Mouse (Mus musculus) hindbrain, embryonic 14.5 days (tissue): ENCODE measurements at regions not wholly inside any gene's neighbourhood (a gene's known extent, or its start where the extent isn't known, plus 50 kb on each side); places are given as distances from the start of the nearest gene placed in this dataset.
"Not testable (repeated sequence)": the region's sequence is repeated elsewhere in the genome, so short reads cannot be mapped to it uniquely, and the experiment has no call there.

Experiments
- ATAC-seq: fragments of 200-750 bp; cut with Nextera tagmentation; 2 replicates; pipeline ENCODE4 v1.8.0; 2017; ENCODE audit warnings: moderate number of reproducible peaks, mild to moderate bottlenecking, moderate TSS enrichment, moderate library complexity; ENCODE audit not compliant: low FRiP score
- DNase-seq: peaks from one replicate; pipeline ENCODE4 v3.0.0-alpha.2; 2015; ENCODE audit warnings: low spot score
- H3K27ac ChIP-seq: fragments of 300-500 bp; sonication (generic); 2 replicates; pipeline ENCODE4 v1.5.1; 2014; ENCODE audit warnings: mild to moderate bottlenecking, moderate library complexity
- H3K27me3 ChIP-seq: fragments of 300-500 bp; sonication (generic); 2 replicates; pipeline ENCODE4 v1.6.1; 2014; ENCODE audit warnings: mild to moderate bottlenecking, low read length, mixed read lengths; ENCODE audit not compliant: control insufficient read depth, insufficient read depth
- H3K36me3 ChIP-seq: fragments of 300-500 bp; sonication (generic); replicated peaks from 2 replicates; pipeline ENCODE4 v1.6.1; 2014; ENCODE audit not compliant: control insufficient read depth, insufficient read depth
- H3K4me1 ChIP-seq: fragments of 300-500 bp; sonication (generic); replicated peaks from 2 replicates; pipeline ENCODE4 v1.6.1; 2014; ENCODE audit warnings: antibody characterized with exemption, low read length, mixed read lengths; ENCODE audit not compliant: control insufficient read depth, insufficient read depth
- H3K4me2 ChIP-seq: fragments of 300-500 bp; sonication (generic); replicated peaks from 2 replicates; pipeline ENCODE4 v1.6.1; 2014; ENCODE audit warnings: mild to moderate bottlenecking, moderate library complexity
- H3K4me3 ChIP-seq: fragments of 300-500 bp; sonication (generic); replicated peaks from 2 replicates; pipeline ENCODE4 v1.5.1; 2014; ENCODE audit warnings: mild to moderate bottlenecking, low read length
- H3K9ac ChIP-seq: fragments of 300-500 bp; sonication (generic); 2 replicates; pipeline ENCODE4 v1.6.1; 2014
- H3K9me3 ChIP-seq: fragments of 300-500 bp; sonication (generic); 2 replicates; pipeline ENCODE4 v1.6.1; 2016; ENCODE audit warnings: low read length; ENCODE audit not compliant: control insufficient read depth
- WGBS: fragments of 180-500 bp; shearing (Covaris S2); extraction: QIAGEN DNeasy Blood & Tissue Kit; methylation state at CpG from one replicate; pipeline ENCODE4 v1.1.7; 2014; 5-methylcytosine and 5-hydroxymethylcytosine counted together

DNA sequence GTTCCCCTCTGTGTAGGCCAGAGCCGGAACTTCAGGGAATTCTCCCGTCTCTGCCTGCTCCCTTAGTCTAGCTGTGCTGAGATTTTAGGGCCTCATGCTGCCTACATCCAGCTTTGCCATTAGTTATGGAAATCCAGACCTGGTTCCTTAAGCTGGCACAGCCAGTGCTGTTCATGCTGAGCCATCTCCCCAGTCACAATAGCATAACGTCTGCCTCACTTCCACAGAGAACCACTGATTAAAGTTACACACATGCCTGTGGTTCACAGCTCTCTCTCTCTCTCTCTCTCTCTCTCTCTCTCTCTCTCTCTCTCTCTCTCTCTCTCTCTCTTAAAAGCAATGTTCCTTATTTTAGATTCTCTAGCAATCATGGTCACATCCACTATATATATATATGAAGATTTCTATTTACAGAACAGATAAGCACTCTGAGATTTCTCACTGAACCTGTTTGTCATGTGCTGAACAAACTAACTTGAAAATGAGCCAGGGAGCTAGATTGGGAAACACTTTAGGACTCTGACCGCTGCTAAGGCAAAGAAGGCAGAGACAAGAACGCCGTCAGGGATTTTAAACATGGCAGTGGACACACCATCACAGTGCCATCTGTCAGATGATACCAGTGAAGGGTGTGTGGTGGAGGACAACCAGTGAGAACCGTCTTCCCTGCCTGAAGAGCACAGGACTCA lies 584.9 kb downstream of the Pdcd6ip start:
- 81% methylated on average over 7 of the region's 7 CpGs for WGBS
- ATAC-seq, result no peak

DNA sequence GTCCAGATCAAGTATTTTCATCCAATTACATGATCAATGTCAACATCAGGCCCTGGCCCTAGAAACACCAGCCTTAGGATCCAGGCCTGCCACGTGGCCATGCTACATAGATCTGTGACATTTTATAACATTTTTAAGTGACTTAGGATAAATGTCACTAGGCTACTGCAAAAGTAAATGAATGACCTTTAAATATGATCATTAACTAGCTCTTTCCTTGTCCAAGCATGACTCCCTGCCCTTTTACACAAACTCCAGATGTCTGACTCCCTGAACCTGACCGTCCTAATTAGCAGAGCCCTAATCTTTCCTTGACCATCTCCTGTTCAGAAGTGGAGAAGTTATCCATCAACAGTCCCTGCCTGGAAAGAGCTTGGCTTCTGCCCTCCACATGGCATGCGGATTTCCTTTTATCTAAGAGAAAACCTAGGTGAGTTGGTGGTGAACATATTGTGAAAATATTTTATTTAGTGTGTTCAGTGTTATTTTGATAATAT lies 585.8 kb downstream of the Pdcd6ip start:
- H3K9me3 ChIP-seq, result no peaks in the 10 kb centered on the region
- no peak overlapping the region for H3K9ac ChIP-seq
- no peaks in the 10 kb centered on the region for H3K4me1 ChIP-seq
- DNase-seq (no peak), ATAC-seq (no peak)
- H3K4me2 ChIP-seq, result no peak overlapping the region
- no peak overlapping the region for H3K27ac ChIP-seq
- no peaks in the 10 kb centered on the region for H3K27me3 ChIP-seq
- H3K4me3 ChIP-seq, result no peak overlapping the region
- H3K36me3 ChIP-seq, result no peaks in the 10 kb centered on the region
- WGBS, result 86% methylated on average over 3 of the region's 3 CpGs

More for the DNA sequence above, 584.9 kb downstream of the Pdcd6ip start:
- H3K27me3 ChIP-seq, result no peaks in the 10 kb centered on the region
- no peak for DNase-seq
- no peak overlapping the region for H3K4me3 ChIP-seq
- no peak overlapping the region for H3K4me2 ChIP-seq
- no peak overlapping the region for H3K9ac ChIP-seq
- H3K27ac ChIP-seq, result no peak overlapping the region
- no peaks in the 10 kb centered on the region for H3K36me3 ChIP-seq
- no peaks in the 10 kb centered on the region for H3K4me1 ChIP-seq
- H3K9me3 ChIP-seq, result no peaks in the 10 kb centered on the region

DNA sequence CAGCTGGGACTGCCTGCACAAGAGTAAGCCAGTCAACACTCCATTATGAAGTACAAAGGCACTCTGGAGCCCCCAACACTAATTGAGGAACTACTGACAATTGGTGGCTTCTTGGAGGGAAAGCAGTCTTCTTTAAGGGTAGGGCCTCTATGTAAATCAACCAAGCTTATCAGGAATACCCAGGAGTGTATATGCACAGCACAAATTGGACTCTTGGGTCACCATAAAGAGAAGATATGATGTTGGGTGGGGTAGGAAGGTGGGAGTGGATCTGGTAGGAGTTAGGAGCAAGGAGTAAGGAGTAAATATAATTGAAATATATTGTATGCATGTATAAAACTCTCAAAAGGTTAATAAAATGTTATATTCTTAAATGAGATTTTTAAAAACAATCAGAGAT lies 587.7 kb downstream of the Pdcd6ip start:
- no peak overlapping the region for H3K27ac ChIP-seq
- ATAC-seq (no peak), DNase-seq (no peak)
- H3K36me3 ChIP-seq, result no peaks in the 10 kb centered on the region
- no peaks in the 10 kb centered on the region for H3K4me1 ChIP-seq
- H3K27me3 ChIP-seq, result no peaks in the 10 kb centered on the region
- no peak overlapping the region for H3K4me2 ChIP-seq
- H3K4me3 ChIP-seq, result no peak overlapping the region
- H3K9me3 ChIP-seq, result no peaks in the 10 kb centered on the region
- H3K9ac ChIP-seq, result no peak overlapping the region

DNA sequence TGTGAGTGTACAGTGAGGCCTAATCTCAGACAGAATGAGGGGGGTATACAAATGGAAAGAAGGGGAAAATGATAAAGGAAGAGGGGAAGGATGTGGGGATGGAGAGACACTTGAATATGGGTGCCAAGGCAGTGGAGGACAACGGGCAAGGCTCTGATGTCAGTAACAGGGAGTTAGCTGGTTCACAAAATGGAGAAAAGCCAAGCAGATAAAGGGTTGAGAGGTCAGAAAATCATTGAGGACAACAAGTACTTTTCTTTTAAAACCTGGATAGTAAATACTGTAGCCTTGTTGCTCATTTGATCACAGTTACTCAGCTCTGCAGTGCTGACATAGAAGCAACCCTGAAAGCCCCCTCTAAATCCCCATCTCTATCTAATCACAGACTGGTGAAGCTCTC lies 588.3 kb downstream of the Pdcd6ip start:
- Histone ChIP-seq H3K4me2 (no peak overlapping the region), H3K4me3 (no peak overlapping the region), H3K27ac (no peak overlapping the region), H3K4me1 (no peaks in the 10 kb centered on the region), H3K27me3 (no peaks in the 10 kb centered on the region), H3K9me3 (no peaks in the 10 kb centered on the region), H3K36me3 (no peaks in the 10 kb centered on the region), H3K9ac (no peak overlapping the region)
- 94% methylated on average over 1 of the region's 1 CpGs for WGBS
- DNase-seq, result no peak
- ATAC-seq, result no peak

DNA sequence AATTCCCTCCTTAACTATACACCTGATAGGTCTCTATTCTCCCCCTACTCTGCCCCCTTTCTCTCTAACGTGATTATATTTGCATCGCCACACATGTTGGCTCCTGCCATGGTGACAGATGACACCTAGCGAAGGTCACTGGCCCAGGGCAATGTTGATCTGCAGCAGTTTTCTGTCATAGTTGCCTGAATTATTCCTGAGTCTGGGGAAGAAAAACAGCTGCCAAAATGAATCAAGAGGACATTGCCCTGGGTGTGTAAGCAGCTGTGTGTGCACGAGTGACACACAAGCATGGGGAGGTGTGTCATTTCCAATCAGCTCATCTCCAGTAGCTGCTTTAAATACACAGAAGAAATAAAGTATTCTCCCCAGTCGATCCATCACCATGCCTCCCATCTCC lies 592.5 kb downstream of the Pdcd6ip start:
- ATAC-seq (no peak), DNase-seq (no peak)
- no peaks in the 10 kb centered on the region for H3K36me3 ChIP-seq
- no peaks in the 10 kb centered on the region for H3K4me1 ChIP-seq
- no peak overlapping the region for H3K4me2 ChIP-seq
- no peak overlapping the region for H3K9ac ChIP-seq
- no peaks in the 10 kb centered on the region for H3K9me3 ChIP-seq
- 57% methylated on average over 5 of the region's 5 CpGs for WGBS
- no peak overlapping the region for H3K4me3 ChIP-seq
- H3K27me3 ChIP-seq, result no peaks in the 10 kb centered on the region
- H3K27ac ChIP-seq, result no peak overlapping the region

DNA sequence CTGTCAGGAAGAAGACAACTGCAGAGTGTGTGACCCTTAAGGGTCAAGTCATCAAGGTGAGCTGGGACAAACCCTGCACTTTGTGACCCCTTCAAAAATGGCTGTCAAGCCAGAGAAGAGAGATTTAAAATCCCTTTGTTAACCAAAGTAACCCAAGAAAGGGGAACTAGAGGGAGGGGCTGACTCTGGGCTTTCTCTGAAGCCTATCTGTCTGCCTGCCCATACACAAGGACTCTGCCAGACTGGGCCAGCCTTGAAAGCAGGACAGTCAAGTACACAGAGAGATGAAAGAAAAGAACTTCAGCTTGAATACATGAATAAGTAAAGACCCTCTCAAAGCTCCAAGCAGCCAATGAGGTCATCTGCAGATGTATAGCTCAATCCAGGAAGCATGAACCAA lies 595.3 kb downstream of the Pdcd6ip start:
- no peak for ATAC-seq
- H3K4me1 ChIP-seq, result no peaks in the 10 kb centered on the region

DNA sequence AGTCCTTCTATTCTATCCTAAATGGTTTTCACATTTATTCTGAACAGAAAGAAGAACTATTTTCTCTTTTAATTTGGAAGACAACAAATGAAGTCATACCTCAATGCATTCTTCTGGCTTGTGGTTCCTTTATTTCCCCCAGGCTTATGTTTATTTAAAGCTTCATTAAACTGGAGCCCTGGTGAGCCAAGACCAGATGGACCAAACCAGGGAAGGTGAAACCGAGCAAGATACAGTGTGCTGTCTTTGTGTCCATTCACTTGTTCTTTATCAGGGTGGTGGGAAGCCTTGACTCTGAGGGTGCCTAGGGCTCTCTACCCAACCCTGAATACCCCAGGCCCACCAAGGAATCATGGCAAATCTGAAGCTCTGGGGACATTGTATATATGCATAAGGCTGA lies 606.3 kb downstream of the Pdcd6ip start:
- no peaks in the 10 kb centered on the region for H3K27me3 ChIP-seq
- no peak for ATAC-seq
- no peak overlapping the region for H3K27ac ChIP-seq
- 37% methylated on average over 1 of the region's 1 CpGs for WGBS
- no peak for DNase-seq
- peaks cover 5% of the 10 kb centered on the region; the same call in 1 of the 2 replicates for H3K9me3 ChIP-seq
- no peaks in the 10 kb centered on the region for H3K36me3 ChIP-seq
- H3K4me3 ChIP-seq, result no peak overlapping the region
- H3K4me2 ChIP-seq, result no peak overlapping the region
- no peaks in the 10 kb centered on the region for H3K4me1 ChIP-seq
- no peak overlapping the region for H3K9ac ChIP-seq

More for the DNA sequence above, 595.3 kb downstream of the Pdcd6ip start:
- no peaks in the 10 kb centered on the region for H3K27me3 ChIP-seq
- no peak overlapping the region for H3K27ac ChIP-seq
- H3K9ac ChIP-seq, result no peak overlapping the region
- H3K4me3 ChIP-seq, result no peak overlapping the region
- H3K9me3 ChIP-seq, result no peaks in the 10 kb centered on the region
- DNase-seq, result no peak
- no peak overlapping the region for H3K4me2 ChIP-seq
- H3K36me3 ChIP-seq, result no peaks in the 10 kb centered on the region

DNA sequence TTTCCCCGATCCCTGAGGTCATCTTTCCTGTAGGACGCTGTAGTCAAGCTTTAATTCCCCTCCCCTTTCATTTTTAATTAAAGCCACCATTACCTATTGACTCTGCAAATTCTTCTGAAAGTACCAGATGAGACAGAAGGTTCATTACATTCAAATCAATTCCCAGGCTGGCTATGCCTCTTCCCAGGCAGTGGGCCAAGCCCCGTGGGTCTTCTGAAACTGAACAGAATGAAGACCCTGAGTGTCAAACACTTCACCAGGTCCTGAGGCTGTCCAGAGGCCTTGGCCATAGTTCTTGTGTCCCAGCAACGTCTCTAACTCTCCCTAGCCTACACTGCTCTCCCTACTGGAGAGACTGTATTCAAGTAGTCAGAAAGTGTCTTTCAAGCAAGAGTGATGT lies 607.4 kb downstream of the Pdcd6ip start:
- Histone ChIP-seq H3K4me2 (no peak overlapping the region), H3K9me3 (peaks cover 5% of the 10 kb centered on the region; the same call in 1 of the 2 replicates), H3K36me3 (no peaks in the 10 kb centered on the region), H3K27me3 (no peaks in the 10 kb centered on the region), H3K4me1 (no peaks in the 10 kb centered on the region), H3K9ac (no peak overlapping the region), H3K4me3 (no peak overlapping the region), H3K27ac (no peak overlapping the region)
- 55% methylated on average over 4 of the region's 4 CpGs for WGBS
- ATAC-seq (no peak), DNase-seq (no peak)

DNA sequence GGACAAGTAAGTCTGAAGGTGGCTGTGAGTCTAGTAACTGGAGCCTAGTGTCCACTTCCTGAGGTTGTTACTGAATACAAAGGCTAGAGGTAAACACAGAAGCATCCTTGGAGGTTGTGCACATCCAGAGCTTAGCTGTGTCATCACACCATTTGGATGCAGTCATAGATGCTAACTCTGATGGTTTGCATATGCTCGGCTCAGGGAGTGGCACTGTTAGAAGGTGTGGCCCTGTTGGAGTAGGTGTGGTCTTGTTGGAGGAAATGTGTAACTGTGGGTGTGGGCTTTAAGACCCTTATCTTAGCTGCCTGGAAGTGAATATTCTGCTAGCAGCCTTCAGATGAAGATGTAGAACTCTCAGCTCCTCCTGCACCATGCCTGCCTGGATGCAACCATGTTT lies 612.6 kb downstream of the Pdcd6ip start:
- not testable (repeated sequence) for ATAC-seq, H3K27ac ChIP-seq, H3K36me3 ChIP-seq, H3K9ac ChIP-seq, H3K4me1 ChIP-seq, H3K4me2 ChIP-seq, H3K9me3 ChIP-seq, H3K27me3 ChIP-seq, DNase-seq, H3K4me3 ChIP-seq
- WGBS, result 100% methylated on average over 1 of the region's 1 CpGs

DNA sequence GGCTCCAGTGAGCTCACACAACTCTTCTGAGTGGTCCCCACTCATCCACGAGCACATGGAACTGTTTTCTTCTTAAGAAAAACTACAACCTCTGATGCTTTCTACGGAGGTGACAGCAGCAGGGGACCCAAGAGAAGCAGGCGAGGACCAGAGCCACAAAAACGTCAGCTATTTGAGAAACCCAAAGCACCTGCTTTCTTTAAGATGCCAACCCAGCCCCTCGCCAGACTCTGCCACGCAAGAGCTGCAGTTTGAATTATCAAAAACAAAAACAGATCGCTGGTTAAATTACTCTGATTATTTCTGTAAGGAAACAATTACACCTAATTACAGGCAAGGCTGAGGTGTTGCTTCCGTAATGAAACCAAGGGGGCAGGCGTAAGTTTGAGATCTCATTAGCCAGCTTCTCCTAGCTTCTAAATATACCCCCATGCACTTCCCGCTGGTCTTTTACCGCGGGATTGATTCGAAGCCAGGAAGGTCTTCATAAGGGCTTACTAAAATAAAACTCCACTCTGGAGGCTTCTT lies 614.1 kb downstream of the Pdcd6ip start:
- no peak for ATAC-seq
- Histone ChIP-seq H3K9me3 (no peaks in the 10 kb centered on the region), H3K27ac (no peak overlapping the region), H3K9ac (no peak overlapping the region), H3K36me3 (no peaks in the 10 kb centered on the region), H3K4me1 (no peaks in the 10 kb centered on the region), H3K4me3 (no peak overlapping the region), H3K4me2 (no peak overlapping the region), H3K27me3 (no peaks in the 10 kb centered on the region)
- WGBS, result 82% methylated on average over 13 of the region's 13 CpGs
- DNase-seq, result no peak
